Mouse (Mus musculus): ENCODE measurements around the gene Ctbp2.
A peak's percentile ranks its signal among the peaks of the same experiment; 100 is the strongest.

Ctbp2 gene

DNA sequence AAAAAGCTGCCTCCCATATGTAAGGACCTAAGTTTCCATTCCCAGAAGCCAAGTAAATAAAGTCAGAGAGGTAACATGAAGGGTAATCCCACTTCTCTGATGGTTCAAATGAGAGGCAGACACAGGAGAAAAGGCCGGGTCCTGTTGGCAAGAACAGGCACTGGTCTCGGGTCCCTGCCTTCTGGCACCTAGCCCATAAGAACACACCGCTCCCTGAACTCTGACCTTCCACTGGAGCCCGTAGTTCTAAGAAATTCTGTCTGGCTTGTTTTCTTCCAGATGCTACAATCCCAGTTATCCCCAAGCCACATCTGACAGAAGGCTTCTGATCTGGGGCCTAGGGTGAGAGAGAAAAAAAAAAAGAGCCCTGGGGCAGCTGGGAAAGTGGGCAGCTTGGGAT lies 35.7 kb downstream of the Ctbp2 start:
- DNase-seq (ENCODE audit: inconsistent ontology term) = no peak

DNA sequence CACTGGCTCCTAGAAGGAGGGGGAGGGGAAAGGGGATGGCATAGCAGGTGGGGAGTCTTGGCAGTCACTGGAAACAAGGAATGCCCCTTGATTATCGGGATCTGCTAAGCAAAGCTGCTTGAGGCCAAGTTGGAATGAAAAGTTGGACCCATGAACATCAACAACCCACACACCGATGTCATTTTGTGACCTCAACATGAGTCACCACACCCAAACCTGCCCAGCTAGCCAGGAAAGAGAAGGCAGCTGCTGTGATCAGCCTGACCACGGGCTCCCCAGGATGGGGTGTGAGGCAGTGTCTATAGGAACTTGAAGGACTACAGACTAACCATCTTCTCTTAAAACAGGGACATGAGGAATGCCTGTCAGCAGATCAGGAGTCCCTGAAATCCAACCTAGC lies 38.7 kb downstream of the Ctbp2 start:
- peak; percentile 83 for DNase-seq (ENCODE audit: inconsistent ontology term)

GRCm38 (mm10) chr7:133083936-133084614 lies 40.1 kb downstream of the Ctbp2 start:
- no peak for DNase-seq (ENCODE audit: inconsistent ontology term)

- DNase-seq (ENCODE audit: inconsistent ontology term) = no peak
Observed at GRCm38 (mm10) chr7:133078929-133079328, 45.2 kb downstream of the Ctbp2 start.

DNA sequence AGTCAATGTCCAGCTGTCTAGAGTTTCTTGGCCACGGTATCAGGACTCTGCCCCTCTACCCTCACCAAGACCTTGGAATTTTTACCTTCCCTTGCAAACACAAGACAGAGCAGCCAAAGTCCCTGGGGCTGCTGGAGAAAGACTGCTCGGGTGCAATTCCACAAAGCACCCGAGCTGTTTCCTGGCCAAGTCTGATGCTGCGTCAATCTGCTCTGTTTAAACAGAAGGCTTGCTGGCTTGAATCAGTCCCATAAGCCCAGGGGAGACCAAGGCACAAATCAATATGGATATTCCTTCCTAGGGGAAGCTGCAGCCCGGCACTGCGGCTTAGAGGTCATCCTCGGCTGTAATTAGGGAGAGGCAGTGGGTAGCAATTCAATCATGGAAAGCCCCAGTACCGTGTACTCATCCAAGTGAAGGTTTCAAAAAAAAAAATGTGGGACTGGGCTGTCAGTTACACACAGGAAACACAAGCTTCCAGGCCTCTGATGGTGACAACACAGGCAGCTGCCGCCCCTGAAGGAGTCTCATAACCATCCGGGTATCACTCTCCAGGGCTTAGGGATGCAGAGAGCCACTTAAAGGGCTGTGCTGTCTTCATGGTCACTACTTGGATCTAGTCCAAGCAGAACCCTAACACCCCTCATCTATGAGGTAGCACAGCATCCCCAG lies 49.6 kb downstream of the Ctbp2 start:
- no peak for DNase-seq (ENCODE audit: inconsistent ontology term)

GRCm38 (mm10) chr7:133073147-133073651 lies 51.0 kb downstream of the Ctbp2 start:
- peak; percentile 38 for DNase-seq (ENCODE audit: inconsistent ontology term)

DNA sequence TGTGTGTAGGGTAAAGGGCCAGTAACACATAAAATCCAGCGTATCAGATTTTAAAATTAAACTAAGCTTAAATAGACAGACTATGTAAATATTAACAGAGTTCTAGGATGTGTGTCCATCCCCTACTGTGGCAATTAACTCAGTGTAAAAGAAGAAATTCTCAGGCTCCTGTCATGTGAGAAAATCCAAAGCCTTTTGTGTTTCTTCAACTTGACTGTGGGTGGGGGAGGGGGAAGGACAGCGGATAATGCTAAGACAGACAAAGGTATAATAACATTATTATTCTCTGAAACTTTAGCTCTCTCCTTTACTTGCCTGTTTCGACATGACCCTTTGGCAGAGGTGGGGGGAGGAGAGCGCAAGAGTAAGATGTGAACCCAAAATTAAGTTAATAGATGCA lies 51.6 kb downstream of the Ctbp2 start:
- peak; percentile 78 for DNase-seq (ENCODE audit: inconsistent ontology term)

DNA sequence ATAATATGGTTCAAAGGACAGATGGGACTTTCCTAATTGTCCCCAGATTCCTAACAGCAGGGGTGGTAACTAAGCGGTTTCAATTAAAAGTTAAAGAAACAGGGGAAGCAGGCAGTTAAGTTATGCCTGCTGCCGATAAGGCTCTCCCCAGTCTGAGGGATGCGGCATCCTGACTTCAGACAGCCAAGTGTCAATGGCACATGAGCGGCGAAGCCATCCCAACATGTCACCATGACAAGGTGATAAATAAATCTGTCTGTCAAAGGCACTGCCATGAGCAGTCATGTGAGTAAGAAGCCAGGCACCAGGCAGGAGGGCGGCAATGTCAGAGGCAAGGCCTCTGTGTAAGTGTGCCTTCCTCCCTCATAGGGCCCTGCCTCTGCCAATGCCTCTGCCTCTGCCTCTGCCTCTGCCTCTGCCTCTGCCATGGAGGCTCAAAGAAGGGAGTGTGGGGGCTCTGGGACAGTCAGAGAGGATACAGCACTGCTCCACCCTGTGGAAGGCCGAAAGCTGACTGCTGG lies 56.8 kb downstream of the Ctbp2 start:
- DNase-seq (ENCODE audit: inconsistent ontology term) = peak; percentile 70

DNA sequence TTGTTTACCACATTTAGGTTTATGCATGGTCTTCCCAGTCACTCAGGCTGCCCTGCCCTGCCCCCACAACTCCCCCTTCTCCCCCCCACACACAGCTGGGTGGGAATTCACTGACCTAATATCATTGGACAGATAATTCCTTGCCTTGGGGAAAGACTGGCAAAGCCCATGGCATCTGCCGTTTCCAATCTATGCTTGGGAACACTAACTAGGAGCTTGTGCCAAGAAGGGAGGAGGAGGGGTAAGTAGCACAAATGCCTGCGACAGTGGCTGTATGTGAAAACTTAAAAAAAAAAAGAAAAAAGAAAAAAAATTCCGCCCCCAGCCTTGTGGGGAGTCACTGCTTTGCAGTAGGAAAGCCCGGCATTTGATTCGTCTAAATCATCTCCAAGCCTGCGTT lies 57.4 kb downstream of the Ctbp2 start:
- DNase-seq (ENCODE audit: inconsistent ontology term) = peak; percentile 87

GRCm38 (mm10) chr7:133062055-133062454 lies 62.1 kb downstream of the Ctbp2 start:
- DNase-seq (ENCODE audit: inconsistent ontology term) = peak; percentile 54

- DNase-seq (ENCODE audit: inconsistent ontology term) = no peak
Observed at GRCm38 (mm10) chr7:133060170-133060569, 64.0 kb downstream of the Ctbp2 start.

DNA sequence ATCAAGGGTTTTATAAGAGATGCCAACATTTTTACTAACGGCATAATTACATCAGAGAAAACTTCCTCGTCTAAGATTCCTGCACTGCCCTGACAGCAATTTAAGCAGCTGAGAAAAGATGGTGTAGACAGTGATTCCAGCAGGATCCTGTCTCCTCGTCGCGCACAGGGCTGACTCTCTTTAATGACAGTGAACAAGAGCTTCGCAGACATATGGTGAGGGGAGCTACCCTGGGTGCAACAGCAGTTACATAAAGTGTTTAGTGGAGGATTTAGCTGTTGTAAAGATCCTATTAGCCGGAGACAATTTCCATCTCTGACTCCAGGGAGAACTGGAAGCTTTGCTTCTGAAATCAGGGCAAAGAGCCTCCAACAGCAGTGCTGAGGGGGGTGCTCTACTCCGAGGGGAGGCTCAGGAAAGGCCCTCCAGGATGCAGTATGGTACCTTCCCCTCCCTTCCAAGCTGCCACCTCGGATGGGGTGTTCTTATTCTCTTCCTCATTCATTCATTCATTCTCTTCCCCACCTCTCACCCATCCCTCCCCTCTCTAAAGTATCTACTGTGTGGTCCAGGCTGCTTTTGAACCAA lies 64.5 kb downstream of the Ctbp2 start:
- no peak for DNase-seq (ENCODE audit: inconsistent ontology term)

DNA sequence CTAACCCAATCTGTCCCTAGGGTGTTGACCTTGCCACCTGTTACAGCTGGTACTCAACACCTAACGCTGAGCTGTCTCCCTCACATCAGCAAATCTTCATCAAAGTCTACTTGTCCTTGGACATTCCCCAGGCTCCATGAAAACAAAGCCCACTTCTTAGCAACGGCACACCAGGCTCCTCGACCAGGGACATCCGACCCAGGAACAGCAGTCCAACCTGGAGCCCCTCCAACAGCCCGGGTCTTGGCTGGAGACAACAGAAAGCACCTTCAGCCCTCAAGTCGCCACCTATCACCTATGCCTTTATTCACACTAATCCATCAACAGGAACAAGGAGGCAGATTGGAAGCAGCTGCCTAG lies 65.0 kb downstream of the Ctbp2 start:
- DNase-seq (ENCODE audit: inconsistent ontology term) = no peak

DNA sequence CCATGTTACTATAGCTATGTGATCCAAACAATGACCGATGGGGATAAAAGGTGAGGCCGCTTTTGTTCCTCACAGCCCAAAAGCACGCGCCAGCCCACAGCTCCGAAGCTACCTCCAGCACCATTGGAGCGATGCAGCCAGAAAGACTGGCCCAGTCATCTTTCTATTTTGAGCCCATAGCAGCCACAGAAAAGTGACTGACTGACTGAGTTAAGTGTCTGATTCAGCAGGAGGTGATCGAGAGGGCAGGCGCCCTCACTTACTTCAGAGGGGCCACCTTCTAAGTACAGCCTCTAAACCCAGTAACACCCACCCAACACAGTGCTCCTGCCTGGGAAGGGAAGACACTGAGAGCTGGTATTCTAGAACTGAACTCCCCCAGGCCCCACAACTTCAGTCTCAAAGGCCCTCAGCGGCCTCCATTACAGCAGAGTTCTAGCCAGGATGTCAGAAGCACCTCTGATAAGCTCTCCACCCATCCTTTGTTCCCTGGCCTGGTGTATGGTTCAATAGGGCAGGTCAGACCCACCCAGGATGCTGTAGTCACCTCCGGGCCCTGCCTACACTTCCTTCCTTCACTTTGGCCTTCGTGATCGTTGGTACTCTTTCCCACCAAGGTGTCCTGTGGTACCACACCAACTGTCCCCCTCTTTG lies 65.5 kb downstream of the Ctbp2 start:
- DNase-seq (ENCODE audit: inconsistent ontology term) = no peak

GRCm38 (mm10) chr7:133056924-133057323 lies 67.2 kb downstream of the Ctbp2 start:
- DNase-seq (ENCODE audit: inconsistent ontology term) = no peak

- DNase-seq (ENCODE audit: inconsistent ontology term) = no peak
Observed at GRCm38 (mm10) chr7:133054486-133054885, 69.7 kb downstream of the Ctbp2 start.

- DNase-seq (ENCODE audit: inconsistent ontology term) = peak; percentile 70
Observed at GRCm38 (mm10) chr7:133053757-133054156, 70.4 kb downstream of the Ctbp2 start.

DNA sequence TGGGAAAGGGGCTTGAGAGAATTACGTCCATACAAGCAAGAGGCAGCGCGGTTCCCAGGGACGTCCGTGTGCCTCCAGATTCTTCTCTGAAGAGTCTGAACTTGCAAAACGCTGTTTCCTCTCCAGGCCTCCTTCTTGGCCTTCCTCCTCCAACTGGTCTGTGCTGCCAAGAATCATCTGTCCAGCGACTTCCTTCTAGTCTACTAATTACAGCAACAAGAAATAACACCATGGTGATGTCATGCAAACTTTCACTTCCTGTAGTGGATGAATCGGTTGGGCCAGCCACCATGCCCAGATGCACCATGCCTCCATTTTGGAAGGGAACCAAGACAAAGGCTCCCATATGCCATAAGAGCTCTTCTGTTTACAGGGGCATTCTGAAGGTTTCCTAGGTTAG lies 71.3 kb downstream of the Ctbp2 start:
- peak; percentile 72 for DNase-seq (ENCODE audit: inconsistent ontology term)

- DNase-seq (ENCODE audit: inconsistent ontology term) = no peak
Observed at GRCm38 (mm10) chr7:133050681-133051080, 73.5 kb downstream of the Ctbp2 start.

- DNase-seq (ENCODE audit: inconsistent ontology term) = peak; percentile 43
Observed at GRCm38 (mm10) chr7:133048085-133048630, 76.0 kb downstream of the Ctbp2 start.

- DNase-seq (ENCODE audit: inconsistent ontology term) = no peak
Observed at GRCm38 (mm10) chr7:133047287-133047686, 76.9 kb downstream of the Ctbp2 start.

DNA sequence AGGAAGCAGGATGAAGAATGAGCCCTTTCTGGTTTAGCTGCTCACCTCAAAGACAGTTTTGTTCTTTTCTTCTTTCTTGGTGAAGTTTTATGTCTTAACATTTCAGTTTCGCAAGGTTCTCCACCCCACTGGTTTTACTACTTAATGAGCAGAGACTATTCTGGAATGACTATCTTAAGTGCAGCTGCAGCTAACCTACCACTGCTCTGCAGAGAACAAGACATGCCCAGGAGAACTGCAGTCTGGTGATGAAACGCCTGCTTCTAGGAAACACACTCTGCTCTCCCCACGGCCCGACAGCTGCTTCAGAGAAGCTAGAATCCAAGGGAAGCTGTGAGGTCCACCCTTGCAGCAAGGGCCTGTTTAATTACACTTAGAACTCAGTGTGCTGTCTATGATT lies 79.4 kb downstream of the Ctbp2 start:
- no peak for DNase-seq (ENCODE audit: inconsistent ontology term)

Data from Muller cell, postnatal 12 days (primary cell).